Mouse (Mus musculus): ENCODE measurements around the gene Ube2u. TPM values are rescaled to one million over a fixed set of nuclear protein-coding genes. Genes with fewer than 3 reads are reported as not detected.
"Not testable (repeated sequence)": the region's sequence is repeated elsewhere in the genome, so short reads cannot be mapped to it uniquely, and the experiment has no call there.

The Ube2u gene
- polyA plus RNA-seq (2012; rRNA removed) = 0.11 and 0.18 TPM in 2 replicates

- no peak for TF ChIP-seq CTCF (IDR thresholded peaks at IDR 0.05; ENCODE audit: borderline replicate concordance, extremely low read depth, insufficient read depth, insufficient read length)
- no peak for TF ChIP-seq POLR2A (IDR thresholded peaks at IDR 0.05; ENCODE audit: borderline replicate concordance, extremely low read depth, insufficient read depth, insufficient read length, poor library complexity, severe bottlenecking)
- peak; percentile 93 for DNase-seq (ENCODE audit: low read depth)
These were observed at the start of gene Ube2u for GRCm38 (mm10) chr4:100478592-100479321. Ube2u (plus strand) TSS chr4:100478849.

DNA sequence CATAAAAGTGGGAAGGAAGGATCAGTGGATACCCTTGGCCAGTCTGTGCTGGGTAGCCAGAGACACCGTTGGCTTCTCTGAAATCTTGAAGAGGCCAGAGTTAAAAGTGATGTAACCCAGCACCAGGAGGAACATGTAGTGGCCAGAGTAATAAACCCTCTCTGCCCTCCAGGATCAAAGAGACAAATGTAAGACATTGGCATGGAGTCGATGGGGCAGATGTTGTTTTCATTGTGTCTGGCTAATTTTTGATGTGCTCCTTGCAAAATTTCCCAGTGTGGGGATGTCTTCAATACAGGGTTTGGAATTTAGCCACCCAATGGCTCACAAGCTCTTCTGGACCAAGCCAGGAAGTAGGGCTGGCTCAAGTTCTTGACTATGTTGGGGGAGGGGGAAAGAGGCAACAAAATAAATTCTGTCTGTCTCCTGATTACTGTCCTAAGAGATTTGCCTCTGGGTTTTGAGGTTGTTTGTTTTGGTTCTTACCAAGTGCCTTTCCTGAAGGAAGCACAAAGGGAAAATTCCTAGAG lies 49.2 kb upstream of the Ube2u start:
- DNase-seq (ENCODE audit: low read depth) = no peak

GRCm38 (mm10) chr4:100435281-100436168 lies 43.1 kb upstream of the Ube2u start:
- TF ChIP-seq POLR2A (IDR thresholded peaks at IDR 0.05; ENCODE audit: borderline replicate concordance, extremely low read depth, insufficient read depth, insufficient read length, poor library complexity, severe bottlenecking) = no peak
- no peak for TF ChIP-seq CTCF (IDR thresholded peaks at IDR 0.05; ENCODE audit: borderline replicate concordance, extremely low read depth, insufficient read depth, insufficient read length)
- no peak for DNase-seq (ENCODE audit: low read depth)

More for the DNA sequence above, 49.2 kb upstream of the Ube2u start:
- TF ChIP-seq POLR2A (IDR thresholded peaks at IDR 0.05; ENCODE audit: borderline replicate concordance, extremely low read depth, insufficient read depth, insufficient read length, poor library complexity, severe bottlenecking) (no peak), CTCF (IDR thresholded peaks at IDR 0.05; ENCODE audit: borderline replicate concordance, extremely low read depth, insufficient read depth, insufficient read length) (no peak)

DNA sequence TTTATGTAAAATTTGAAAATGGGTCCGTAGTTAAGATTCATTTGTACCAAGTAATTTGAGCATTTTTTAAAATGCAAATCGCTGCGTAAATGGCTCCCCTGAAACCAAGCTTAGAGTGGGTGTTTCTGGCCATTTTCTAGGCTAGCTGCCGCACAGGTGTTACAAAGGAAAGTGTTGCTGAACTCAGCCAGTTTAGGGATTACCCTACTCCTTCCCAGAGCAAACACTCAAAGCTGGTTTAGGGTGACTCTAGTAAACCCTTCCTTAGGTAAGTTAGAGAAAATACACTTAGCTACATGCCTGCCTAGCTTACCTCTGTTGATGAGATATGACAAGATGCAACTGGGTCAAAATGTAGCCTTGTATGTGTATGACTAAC lies 42.5 kb upstream of the Ube2u start:
- no peak for TF ChIP-seq CTCF (IDR thresholded peaks at IDR 0.05; ENCODE audit: borderline replicate concordance, extremely low read depth, insufficient read depth, insufficient read length)
- TF ChIP-seq POLR2A (IDR thresholded peaks at IDR 0.05; ENCODE audit: borderline replicate concordance, extremely low read depth, insufficient read depth, insufficient read length, poor library complexity, severe bottlenecking) = no peak
- no peak for DNase-seq (ENCODE audit: low read depth)

- TF ChIP-seq POLR2A (IDR thresholded peaks at IDR 0.05; ENCODE audit: borderline replicate concordance, extremely low read depth, insufficient read depth, insufficient read length, poor library complexity, severe bottlenecking) (no peak), CTCF (IDR thresholded peaks at IDR 0.05; ENCODE audit: borderline replicate concordance, extremely low read depth, insufficient read depth, insufficient read length) (no peak)
- no peak for DNase-seq (ENCODE audit: low read depth)
These were observed 31.8 kb upstream of the Ube2u start for GRCm38 (mm10) chr4:100446897-100447296.

- TF ChIP-seq CTCF (IDR thresholded peaks at IDR 0.05; ENCODE audit: borderline replicate concordance, extremely low read depth, insufficient read depth, insufficient read length) = no peak
- no peak for TF ChIP-seq POLR2A (IDR thresholded peaks at IDR 0.05; ENCODE audit: borderline replicate concordance, extremely low read depth, insufficient read depth, insufficient read length, poor library complexity, severe bottlenecking)
- peak; percentile 44 for DNase-seq (ENCODE audit: low read depth)
These were observed 16.0 kb upstream of the Ube2u start for GRCm38 (mm10) chr4:100462493-100463120.

DNA sequence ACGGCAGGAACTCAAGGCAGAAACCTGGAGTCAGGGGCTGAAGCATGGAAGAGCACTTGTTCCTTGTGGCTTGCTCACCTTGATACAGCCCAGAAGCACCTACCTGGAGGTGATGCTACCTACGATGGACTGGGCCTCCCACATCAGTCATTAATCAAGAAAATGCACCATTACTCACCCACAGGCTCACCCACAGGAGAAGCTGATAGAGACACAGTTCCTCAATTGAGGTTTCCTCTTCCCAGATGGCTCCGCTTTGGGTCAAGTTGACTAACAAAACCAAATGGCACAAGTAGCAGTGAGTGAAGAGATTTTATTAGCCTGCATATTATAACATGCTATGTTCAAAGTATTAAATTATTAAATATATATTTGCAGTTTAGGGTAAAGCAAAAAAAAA lies 9.8 kb downstream of the Ube2u start:
- TF ChIP-seq POLR2A (IDR thresholded peaks at IDR 0.05; ENCODE audit: borderline replicate concordance, extremely low read depth, insufficient read depth, insufficient read length, poor library complexity, severe bottlenecking) (no peak), CTCF (IDR thresholded peaks at IDR 0.05; ENCODE audit: borderline replicate concordance, extremely low read depth, insufficient read depth, insufficient read length) (no peak)

DNA sequence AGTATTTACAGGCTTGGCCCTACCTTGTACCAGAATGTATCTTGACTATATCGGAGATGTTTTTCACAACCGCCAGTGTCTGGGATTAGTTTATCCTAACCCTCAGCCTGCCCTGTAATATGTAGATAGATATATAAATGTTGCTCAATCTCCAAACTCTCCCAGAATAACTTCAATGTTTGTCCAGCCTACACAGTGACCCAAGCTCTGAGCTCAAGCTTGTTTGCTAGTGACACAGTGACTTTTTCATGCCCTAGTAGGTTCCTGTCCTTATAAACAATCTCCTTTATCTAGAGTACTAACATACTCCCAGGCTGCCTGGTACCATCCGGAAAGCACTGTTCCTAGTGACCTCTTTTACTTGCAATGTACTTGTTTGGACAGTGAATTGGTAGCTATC lies 16.5 kb downstream of the Ube2u start:
- no peak for DNase-seq (ENCODE audit: low read depth)
- no peak for TF ChIP-seq POLR2A (IDR thresholded peaks at IDR 0.05; ENCODE audit: borderline replicate concordance, extremely low read depth, insufficient read depth, insufficient read length, poor library complexity, severe bottlenecking)
- TF ChIP-seq CTCF (IDR thresholded peaks at IDR 0.05; ENCODE audit: borderline replicate concordance, extremely low read depth, insufficient read depth, insufficient read length) = no peak

More for the DNA sequence above, 9.8 kb downstream of the Ube2u start:
- DNase-seq (ENCODE audit: low read depth) = no peak

GRCm38 (mm10) chr4:100496521-100496920 lies 17.9 kb downstream of the Ube2u start:
- DNase-seq (ENCODE audit: low read depth) = no peak
- no peak for TF ChIP-seq CTCF (IDR thresholded peaks at IDR 0.05; ENCODE audit: borderline replicate concordance, extremely low read depth, insufficient read depth, insufficient read length)
- TF ChIP-seq POLR2A (IDR thresholded peaks at IDR 0.05; ENCODE audit: borderline replicate concordance, extremely low read depth, insufficient read depth, insufficient read length, poor library complexity, severe bottlenecking) = no peak

DNA sequence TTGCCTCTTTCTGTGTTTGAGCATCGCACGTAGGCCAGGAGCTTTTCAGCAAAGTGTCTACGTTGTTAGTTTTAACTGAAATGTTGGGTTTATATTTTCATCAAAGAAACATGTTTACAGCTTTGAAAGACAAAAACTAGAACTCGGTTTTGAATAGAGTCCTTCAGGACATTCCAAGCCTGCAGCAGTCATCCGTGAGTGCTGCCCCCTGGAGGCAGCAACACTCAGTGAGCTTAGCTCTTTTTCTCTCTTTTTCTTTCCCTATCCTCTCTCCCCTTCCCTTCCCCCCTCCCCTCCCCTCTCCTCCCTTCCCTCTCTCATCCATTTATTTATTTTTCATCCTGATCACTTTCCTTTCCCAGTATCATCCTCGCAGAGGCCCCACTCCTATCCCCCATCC lies 19.5 kb downstream of the Ube2u start:
- TF ChIP-seq CTCF (IDR thresholded peaks at IDR 0.05; ENCODE audit: borderline replicate concordance, extremely low read depth, insufficient read depth, insufficient read length) (peak; percentile 54; the same call in 1 of the 2 replicates), POLR2A (IDR thresholded peaks at IDR 0.05; ENCODE audit: borderline replicate concordance, extremely low read depth, insufficient read depth, insufficient read length, poor library complexity, severe bottlenecking) (no peak)
- peak; percentile 26 for DNase-seq (ENCODE audit: low read depth)

GRCm38 (mm10) chr4:100499037-100499601 lies 20.5 kb downstream of the Ube2u start:
- DNase-seq (ENCODE audit: low read depth) = not testable (repeated sequence)

Data from brain, embryonic 14.5 days (tissue).